Mouse (Mus musculus): Measurements from ENCODE around the gene Prr13.

DNA sequence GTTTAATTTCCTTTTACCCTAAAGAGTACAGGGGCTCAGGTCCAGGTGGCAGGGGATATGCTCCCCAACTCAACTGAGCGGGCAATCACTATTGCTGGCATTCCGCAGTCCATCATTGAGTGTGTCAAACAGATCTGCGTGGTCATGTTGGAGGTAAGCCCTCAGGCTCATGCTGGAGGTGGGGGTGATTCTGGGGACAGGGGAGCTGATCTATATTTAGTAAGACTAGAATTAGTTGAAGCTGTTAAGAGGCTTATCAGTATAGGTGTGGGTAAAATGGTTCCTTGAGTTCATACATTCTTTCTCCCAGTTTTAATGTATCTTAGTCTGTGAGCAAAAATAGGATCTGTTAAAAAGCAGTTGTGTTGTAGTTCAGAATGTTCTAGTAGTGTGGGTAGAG lies 24.3 kb downstream of the Prr13 start:
- TF ChIP-seq CTCF (IDR thresholded peaks at IDR 0.05; ENCODE audit: low read depth): no peak
- no peak for TF ChIP-seq EP300 (IDR thresholded peaks at IDR 0.05; ENCODE audit: low read depth)
